Mouse (Mus musculus) left cerebral cortex, postnatal 36 days (tissue): ENCODE measurements at regions not wholly inside any gene's neighbourhood (a gene's known extent, or its start where the extent isn't known, plus 50 kb on each side); places are given as distances from the start of the nearest gene placed in this dataset.

Experiments
- DNase-seq, 2 experiments: peaks; one replicate each; pipeline ENCODE4 v3.0.0; 2021 to 2022; ENCODE audit warnings: low spot score in 2 of 2, mixed read lengths in 1 of 2
- intact Hi-C: fragments of 180-260 bp; cut with DNase I; formaldehyde crosslinking; loops from one replicate; pipeline ENCODE4 v1.15.1; 2025

DNA sequence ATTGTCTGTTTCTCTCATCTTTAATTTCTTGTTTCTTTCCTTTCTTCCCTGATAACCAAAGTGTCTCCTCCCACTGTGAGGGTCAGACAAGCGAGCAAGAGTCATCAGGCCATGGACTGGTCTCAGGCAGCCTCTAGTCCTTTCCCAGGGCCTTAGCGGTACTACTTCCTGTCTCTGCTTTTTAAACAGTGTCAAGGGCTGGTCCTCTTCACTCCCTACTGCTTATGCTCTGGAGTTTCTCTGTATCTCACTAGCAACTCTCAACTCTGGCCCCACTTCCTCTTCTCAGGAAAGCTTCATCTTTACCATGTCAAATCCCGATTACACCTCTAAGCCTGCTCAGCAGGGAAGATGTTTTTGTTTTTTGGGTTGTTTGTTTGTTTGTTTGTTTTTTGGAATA is 124.1 kb downstream of the Pten start:
- no peak for DNase-seq
- intact Hi-C loops: no loop called here

DNA sequence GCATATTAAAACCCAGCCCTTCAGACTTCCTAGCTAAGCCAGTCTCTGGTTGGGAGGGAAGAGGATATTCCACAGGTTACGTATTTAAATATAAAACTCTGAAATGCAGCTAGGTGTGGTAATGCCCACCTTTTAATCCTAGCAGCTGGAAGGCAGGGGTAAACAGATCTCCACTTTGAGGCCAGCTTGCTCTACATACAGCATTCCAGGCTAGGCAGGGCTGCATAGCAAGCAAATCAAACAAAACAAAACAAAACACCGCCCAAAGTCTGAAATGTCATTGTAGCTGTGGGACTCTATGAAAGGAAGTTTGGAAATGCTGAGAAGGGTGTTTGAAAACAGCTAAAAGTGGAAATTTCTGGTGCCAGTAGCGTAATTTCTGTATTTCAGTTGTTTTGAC is 127.0 kb downstream of the Pten start:
- DNase-seq: no peak
- intact Hi-C loops: no loop called here

DNA sequence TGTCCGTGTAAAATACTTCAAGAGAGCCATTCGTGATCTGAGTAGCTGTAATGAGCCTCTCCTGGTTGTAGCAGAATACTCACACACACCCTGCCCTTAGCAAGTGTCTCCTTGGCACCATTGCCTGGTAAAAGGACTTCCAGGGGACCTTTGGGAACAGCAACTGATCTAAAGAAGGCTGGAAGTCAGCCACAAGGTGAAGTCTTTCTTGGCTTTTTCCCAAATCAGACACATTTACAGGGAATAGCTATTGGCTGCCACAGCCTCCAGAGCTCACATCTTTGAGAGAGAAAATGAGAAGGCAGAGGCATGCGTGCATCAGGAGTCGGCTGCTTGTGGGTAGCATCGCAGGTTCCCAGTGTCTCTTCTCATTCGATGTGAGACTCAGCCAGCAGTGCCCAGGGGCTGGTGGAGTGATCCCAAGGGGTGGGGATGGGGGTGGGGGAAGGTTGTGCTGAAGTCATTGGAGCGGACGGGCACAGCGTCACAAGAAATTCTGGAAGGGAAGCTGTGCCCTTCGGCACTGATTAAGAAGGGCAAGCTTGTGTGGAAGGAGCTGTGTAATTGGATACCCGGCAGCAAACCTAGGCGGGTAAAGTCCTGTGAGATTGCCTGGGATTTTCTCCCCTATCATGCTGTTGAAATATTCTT is 128.3 kb downstream of the Pten start:
- DNase-seq: no peak
- intact Hi-C loops: no loop called here

DNA sequence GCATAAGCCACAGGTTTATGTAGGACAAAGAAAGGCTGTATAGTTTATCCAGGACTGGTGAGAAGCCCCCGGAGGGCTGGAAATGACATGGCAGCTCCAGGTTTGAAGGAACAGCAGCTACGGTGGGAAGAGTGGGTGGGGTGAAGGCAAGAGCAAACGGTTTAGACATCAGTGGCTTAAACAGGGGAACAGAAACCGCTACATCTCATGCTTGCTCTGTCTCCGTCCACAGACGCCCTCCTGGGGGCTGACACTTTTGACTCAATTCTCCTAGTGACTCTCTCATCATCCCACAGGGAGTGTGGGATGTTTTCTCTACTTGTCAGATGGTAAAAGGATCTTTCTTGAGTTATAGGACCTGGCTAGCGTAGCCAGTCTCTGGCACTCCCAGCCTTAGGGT is 129.9 kb downstream of the Pten start:
- DNase-seq: no peak
- intact Hi-C loops: no loop called here

DNA sequence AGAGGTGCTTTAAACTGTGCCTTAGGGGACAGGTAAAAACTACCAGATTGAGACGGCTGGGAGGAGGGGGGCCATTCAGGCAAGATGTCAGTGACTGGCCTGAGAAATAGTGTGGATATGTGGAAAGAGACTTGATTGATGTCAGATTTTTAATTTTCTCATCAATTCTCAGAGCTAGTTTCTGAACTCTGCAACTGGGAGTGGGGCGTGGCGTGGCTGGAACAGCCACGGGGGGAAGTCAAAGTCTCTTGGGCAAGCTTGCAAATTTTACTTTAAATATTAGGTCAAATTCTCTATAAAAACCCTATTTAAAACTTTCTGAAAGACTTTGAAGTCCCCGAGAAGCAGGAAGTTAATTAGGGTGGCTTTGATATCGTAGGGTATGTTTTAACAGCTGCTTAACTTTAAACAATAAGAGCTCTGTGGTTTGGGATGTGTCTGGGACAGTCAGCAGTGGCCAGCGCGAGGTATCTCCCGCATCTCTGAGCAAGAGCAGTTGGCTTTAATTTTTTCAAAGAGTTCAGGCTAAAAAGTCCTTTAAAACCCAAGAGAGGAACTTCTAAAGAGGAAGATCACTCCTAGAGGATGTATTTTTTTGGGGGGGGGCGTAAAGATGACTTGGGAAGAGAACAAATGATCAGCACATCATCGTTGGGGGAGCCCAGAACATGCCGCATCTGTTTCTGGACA is 131.5 kb downstream of the Pten start:
- intact Hi-C loops: no loop called here
- DNase-seq: no peak

DNA sequence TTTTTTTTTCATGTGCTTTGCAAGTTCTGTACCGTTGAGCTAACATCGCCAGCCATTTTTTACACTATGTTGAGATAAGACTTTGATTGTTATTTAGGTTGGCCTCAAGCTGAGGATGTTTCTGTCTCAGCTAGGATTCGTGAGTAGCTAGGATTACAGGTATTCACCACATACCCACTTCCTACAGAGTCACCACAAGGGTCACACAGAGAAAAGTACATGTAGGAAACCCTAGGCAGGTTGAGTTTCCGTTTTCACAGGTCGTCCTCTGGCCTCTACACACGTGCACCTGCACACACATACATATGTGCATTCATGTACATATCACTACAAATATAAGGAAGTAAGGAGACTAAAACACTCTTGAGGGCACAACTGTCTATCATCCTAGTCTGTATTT is 133.5 kb downstream of the Pten start:
- intact Hi-C loops: no loop called here
- no peak for DNase-seq

DNA sequence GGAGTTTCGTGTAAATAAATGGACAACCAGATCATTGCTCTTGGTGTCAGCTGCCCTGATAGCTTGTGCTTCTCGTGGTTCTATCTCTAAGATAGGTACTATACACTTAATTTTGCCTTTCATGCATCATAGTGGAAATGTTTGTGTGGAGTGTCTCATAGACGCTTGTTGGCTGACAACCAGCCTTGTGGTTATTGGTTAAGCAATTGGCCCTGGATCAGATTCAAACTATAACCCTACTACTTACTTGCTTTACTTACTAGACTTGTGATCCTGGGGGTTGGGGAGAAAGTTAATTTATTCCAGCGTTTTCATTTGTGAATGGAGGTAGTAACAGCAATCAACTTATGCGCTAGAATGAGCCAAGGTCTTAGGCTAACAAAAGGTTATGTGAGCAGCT is 135.2 kb downstream of the Pten start:
- intact Hi-C loops: no loop called here
- DNase-seq: no peak

DNA sequence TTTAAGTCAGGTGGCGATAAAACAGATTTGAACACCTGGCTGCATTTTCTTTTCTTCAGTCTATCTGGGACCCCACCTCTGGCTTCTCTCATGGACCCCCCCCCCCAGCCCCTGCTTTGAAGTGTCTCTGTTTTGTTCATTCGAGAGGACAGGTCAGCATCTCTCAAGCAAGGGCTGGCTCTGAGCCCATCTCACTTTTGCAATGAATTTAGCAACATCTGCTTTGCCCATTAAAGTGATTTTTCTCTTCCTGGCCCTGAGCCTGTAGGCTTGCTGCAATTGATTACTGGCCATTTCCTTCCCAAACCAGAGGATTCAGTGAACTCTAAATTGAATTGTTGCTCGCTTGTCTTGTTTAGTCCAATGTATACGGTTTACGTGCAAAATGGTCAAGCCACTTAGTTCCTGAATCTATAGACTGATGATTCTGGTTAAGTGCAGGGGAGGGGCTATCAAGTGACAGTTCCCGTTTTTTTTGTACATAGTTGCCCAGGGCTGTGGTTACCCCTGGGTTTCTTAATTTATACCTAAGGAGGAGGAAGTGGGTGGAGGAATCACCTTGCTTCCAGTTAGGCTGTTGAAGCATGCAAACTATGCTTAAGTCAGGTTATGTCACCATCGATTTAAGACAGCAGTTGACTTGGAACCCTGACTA is 146.3 kb downstream of the Pten start:
- intact Hi-C loops: no loop called here

DNA sequence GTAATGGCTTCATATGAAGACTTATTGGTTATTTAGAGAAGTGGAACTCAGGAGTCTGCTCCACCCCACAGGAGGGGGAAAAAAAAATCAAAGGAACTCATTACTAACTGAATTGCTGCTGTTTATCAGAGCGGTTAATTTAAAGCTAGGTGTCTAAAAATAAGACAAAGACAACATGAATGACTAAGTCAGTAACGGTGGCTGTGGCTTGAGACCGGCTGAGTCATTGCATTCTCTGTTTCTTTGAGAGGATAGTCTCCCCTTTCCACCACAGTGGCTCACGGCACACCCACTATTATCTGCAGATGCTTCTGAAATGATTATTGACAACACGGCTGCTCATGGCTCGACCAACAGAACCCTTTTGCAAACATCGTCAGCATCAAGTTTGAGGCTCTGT is 147.2 kb downstream of the Pten start:
- intact Hi-C loops: no loop called here
- no peak for DNase-seq

More for the DNA sequence above, 146.3 kb downstream of the Pten start:
- DNase-seq: no peak

DNA sequence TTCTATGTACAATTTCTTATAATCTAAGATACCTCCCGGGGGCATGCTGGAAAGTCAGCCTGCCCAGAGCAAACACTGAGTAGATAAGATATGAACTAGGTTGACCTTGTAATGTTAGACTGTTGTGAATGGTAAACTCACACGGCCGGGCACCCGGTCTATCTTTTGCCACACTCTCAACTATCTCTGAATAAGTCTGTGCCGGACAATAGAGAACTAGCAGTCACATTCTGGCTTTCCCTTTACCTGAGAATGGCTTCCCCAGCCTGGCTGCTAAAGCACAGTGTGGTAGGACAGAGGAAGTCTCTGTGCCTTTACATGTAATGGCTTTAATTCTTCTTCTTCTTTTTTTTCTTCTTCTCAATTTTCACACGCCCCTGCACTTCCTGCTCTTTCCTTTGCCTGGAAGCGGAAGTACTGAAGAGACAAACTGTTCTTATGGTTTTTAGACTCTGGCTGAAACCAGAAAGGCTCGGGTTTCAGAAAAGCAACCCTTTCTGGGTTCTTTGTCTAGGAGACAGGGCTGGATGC is 148.7 kb downstream of the Pten start:
- no peak for DNase-seq
- intact Hi-C loops: loop anchor here (5.0 kb wide), 1 partner anchor 149 kb away; the partner anchor contains the start of gene Pten

DNA sequence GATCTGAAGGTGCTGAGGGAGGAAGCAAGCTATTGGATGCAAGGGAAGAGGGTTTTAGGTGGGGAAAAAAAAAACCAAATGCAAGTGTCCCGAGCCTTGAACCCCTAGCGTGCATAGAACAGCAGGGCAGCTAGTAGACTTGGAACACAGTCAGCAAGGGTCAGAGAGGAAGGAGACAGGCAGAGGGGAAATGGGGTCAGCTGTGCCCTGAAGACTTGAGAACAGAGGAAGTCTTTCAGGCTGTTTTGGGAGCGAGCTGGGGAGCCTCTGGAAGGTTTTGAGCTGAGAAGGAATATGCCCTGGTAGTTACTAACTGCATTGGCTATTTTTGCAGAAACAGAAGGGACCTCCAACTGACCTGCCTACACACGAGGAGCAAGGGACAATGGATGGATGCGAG is 149.5 kb downstream of the Pten start:
- intact Hi-C loops: loop anchor here (5.0 kb wide), 1 partner anchor 150 kb away; the partner anchor contains the start of gene Pten
- DNase-seq: no peak

DNA sequence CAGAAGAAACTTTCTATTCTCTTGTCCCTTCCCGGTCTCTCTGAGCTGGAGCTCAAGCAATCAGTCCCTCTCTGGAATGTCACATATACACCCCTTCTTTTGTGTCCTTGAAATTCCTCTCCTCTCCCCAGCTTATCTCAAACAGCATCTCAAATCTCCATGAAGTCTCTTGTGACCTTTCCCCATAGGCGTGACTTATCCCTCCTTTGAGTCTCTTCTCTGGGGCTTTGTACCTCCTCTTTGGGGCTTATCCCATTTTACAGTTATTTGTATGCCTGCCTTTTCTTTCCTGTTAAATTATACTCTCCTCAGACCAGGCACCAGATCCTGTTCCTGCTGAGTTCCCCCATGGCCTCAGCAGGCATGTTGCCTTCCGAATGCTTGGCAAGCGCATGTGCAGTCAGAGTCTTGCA is 152.8 kb downstream of the Pten start:
- no peak for DNase-seq
- intact Hi-C loops: no loop called here

DNA sequence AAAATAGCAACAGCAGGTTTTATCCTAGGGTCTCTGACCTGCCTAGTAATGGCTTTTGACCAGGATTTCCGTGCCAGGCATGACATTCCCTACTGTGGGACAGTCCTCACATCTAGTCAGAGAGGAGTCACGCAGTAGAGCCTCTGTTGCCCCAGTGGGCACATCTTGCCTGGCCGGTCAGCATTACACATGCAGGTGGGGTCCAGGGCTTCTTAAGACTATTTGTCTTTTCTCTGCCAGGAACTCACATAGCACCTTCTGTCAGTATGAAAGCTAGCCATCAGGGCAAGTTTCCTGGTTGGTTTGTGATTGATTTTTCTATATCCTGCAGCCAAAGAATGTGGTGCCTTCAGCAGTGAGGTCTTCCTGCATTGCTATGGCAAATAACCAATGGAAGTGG is 155.0 kb downstream of the Pten start:
- no peak for DNase-seq
- intact Hi-C loops: no loop called here

DNA sequence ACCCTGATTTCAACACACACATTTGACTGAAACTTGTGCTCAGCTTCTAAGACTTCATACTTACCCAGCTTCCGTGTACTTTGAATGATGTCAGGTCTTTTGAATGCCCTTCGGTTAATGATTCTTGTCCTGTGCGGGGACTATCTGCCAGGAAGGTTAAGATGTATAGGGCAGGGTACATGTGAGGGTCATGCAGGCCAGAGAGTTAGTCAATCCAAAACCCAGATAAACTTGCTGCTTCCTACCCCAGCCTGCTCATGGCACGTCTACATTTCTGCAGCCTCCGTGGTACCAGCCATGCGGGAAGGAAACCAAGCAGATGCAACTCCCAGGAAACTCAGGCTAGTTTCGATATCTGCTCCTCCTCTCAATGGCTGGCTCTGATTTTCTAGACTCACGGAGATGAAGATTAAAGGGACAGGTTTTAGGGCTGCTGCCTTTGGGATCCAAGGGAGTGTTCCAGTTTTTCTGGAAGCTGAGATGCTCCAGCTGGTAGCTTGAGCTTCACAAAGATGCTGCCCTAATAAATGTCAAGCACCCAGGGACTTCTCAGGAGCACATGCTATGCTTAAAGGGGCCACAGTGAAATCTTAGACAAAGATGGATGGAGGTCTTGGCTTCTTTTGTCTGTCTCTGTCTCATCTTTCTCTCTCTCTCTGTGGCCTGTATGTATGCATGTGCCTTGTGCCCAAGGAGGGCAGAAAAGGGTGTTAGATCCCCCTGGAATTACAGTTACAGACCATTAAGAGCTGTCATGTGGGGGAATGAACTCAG is 159.4 kb downstream of the Pten start:
- no peak for DNase-seq
- intact Hi-C loops: no loop called here

DNA sequence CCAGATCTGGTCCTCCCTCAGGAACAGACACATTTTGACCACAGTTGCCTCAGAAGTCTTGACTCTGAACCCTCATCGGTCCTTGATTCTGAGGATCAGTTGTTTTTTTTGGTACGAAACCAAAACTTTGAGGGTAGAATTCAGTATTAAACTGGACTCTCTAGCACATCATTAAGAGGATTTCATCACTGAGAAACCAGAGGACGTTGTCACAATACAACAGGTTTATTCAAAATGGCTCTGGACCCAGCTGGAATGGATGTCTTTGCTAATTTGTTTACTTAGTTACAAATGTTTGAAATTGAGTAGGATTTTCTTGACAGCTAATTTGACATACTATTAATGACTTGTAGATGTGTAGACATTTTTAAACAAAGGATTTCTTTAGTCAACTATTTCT is 163.7 kb downstream of the Pten start:
- no peak for DNase-seq
- intact Hi-C loops: no loop called here

DNA sequence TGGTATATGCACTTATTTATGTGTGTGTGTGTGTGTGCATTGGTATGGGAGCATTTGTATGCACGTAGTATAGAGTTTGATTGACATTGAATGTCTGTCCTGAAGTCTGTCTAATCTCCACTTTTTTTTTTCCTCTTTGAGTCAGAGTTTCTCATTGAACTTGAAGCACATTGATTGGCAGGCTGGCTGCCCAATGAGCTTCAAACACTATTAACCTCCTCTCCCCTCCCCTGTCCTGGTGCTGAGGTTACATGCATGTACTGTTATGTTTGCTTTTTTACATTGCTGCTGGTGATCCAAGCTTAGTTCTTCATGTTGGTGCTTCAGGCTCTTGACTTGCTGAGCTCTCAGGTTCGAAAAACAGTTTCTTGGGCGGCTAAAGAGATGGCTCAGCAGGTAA is 166.6 kb downstream of the Pten start:
- no peak for DNase-seq
- intact Hi-C loops: no loop called here

DNA sequence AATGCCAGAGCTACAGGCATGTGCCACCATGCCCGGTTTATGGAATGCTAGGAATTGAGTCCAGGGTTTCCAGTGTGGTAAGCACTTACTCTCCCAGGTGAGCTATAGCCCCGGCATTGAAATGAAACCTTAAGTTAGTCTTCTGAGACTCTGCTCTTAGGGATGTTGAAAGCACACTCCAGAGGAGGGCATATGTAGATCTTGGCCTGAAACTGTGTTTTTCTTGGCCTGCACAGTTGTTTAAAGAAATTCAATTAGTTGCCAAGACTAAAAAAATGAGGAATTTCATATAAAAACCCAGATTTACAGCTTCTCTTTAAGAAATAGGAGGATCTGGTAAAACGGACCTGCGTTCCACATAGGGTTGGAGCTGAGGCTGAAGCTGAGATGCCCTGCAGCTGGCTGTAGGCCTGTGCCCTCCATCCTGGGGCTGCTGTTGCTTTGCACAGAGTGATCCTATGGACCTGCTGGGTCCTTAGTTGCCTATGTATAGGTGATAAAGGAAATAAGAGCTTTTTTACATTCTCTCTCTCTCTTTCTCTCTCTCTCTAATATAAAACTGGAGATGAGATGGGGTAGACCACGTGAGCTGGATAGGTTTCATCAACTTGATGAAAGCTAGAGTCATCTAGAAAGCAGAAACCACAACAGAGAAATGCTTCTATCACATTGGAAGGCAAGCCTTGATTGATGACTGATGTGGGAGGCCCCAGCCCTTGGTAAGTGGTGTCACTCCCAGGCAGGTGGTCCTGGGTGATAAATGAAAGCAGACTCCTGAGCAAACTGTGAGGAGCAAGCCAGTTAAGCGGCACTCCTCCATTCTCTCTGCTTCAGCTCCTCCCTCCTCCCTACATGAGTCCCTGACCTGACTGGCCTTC is 168.6 kb downstream of the Pten start:
- DNase-seq: no peak
- intact Hi-C loops: no loop called here

DNA sequence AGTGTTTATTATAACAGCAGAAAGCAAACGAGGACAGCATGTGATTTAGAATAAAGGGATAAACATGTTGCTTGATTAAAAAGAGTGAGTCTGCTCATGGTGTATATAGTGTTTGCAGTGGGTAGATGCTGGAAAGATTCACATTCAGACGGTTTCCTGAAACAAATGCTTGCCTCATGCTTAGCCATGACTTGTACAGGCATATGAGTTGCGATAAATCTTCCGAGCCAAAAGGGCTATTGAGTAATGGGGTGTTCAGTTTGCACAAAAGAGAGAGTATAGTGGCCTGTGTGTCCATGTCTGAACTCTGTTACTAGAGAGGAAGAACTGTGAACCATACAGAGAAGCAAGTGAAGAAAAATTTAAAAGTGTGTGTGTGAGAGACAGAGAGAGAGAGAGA is 169.3 kb downstream of the Pten start:
- intact Hi-C loops: no loop called here
- no peak for DNase-seq

DNA sequence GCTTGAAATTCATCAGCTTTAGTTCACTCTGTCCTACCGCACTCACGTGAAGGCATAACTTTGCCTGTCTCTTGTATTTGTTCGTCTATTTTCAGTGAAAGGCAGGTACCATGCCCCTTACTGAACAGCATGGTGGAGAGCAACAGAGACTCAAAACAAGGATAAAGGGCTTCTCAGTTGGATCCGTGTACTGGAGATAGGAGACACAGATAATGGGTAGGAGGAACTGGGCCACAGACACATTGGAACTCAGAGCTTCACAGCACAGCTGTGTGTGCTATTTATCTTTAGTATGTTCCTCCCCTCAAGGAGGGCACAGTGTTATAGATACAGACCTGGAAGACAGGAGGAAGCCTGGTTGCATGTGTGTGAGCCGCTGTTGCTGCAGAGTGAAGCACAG is 176.4 kb downstream of the Pten start:
- intact Hi-C loops: no loop called here

More for the DNA sequence above, 176.4 kb downstream of the Pten start:
- DNase-seq: no peak
